Mouse (Mus musculus) neutrophil, adult 5-6 weeks (primary cell): ENCODE results near the gene Tex47. TPM values are rescaled to one million over a fixed set of nuclear protein-coding genes. Genes with fewer than 3 reads are reported as not detected.

Experiments used
- ATAC-seq: fragments of 151-379, 151-347 bp; 2 replicates; pipeline ENCODE4 v1.8.0; 2017; ENCODE audit warnings: mild to moderate bottlenecking, moderate TSS enrichment; ENCODE audit not compliant: insufficient number of reproducible peaks, poor library complexity, low FRiP score, severe bottlenecking; ENCODE audit errors: extremely low read depth
- total RNA-seq: library from RNA; stranded (forward); fragments of 200-1000 nt; gene quantifications from 2 replicates; pipeline ENCODE4 v1.2.3, GENCODE M21; 2017

Tex47 gene
- total RNA-seq = not detected in 2 replicates

DNA sequence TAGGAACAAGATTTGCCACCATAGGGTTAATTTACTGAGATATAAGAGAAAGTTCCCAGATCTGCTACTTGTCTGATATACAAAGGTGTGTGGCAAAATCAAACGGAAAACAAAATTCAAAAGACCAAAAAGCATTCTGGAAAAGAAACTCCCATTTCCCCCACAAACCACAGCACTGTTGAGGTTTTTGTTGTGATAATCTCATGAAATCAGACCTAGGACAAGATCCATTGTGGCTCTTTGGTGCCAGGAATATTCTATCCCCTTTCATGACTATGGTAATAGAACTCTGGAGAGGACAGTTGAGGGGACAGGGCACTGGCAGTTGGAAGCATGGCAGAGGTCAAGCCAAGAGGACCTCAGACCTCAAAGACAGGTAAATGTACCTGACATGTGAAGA is at the start of gene Tex47:
TSS of gene Tex47 (plus strand) at position 301 of the 400 bp plus-strand sequence.
- ATAC-seq = no peak

DNA sequence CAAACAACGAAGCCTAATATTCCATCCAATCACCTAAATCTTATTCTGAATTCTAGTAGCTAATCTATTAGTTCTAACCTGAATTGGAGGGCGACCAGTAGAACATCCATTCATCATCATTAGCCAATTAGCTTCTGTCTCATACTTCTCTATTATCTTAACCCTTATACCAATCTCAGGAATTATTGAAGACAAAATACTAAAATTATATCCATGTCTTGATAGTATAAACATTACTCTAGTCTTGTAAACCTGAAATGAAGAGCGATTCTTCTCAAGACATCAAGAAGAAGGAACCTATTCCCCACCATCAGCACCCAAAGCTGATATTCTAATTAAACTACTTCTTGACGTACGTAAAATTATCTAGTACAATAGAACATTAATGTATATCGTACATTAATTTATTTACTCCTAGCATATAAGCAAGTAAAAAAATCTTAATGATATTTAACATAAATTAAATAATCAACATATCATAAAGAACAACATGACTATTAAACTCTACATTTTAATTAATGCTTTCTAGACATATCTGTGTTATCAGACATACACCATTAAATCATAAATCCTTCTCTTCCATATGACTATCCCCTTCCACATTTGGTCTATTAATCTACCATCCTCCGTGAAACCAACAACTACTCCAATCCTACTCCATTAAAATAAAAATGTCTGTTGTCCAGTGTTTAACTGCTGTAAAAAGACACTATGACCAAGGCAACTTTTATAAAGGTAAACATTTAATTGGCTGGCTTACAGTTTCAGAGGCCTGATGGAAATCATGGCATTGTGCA is 27.1 kb upstream of the Tex47 start:
- peak; percentile 99 for ATAC-seq

DNA sequence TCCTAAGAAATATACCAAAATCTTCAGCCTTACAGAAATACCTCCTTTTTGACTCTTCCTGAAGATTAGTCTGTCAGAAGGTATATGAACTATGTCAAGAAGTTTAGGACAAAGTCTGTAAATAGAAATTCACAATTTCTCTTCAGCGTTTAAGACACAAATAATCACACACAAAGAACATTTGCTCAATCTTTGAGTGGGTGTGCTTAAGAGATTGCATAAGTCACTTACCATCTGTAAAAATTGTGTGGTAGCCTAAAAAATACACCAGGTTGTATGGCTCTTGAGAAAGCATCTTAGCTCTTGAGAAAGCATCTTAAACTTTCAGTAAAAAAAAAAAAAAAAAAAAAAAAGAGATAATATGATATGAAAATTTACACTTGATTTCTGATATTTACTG is 19.6 kb upstream of the Tex47 start:
- no peak for ATAC-seq

DNA sequence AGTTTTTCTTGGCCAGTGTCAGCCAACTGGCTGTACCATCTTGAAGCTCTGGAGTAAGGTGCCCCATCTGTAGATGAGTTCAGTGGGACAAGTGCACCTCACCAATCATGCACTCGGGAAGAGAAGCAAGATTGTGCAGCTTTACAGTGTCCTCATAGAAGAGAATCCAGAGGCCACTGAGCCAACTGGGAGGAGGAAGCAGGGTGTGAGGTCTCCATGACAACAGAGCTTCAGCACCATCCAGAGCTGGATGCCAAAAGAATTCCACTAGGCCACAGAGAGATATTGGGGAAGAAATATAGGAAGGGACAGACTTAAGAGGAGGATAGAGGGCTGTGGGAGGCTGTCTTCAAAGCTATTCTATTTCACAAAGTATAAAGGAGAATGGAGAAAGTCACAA is 950 bp upstream of the Tex47 start:
- no peak for ATAC-seq

DNA sequence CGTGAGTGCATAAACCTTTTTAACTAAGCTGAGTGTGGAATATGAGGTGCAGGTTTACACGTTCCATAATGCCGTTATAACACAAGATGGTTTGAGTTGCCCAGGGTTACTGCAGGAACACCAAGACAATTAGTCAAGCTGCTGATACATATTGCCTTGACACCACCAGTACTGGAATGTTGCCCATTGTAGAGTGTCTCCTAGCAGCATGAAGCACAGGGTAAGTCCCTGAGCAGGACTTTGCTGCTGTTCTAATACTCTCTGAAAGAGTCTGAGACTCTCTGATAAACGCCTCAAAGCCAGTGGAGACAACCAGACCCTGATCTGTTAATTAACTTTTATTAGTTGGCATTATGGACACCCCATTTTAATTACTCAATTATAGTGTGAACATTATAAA is 21.7 kb downstream of the Tex47 start:
- ATAC-seq = no peak

DNA sequence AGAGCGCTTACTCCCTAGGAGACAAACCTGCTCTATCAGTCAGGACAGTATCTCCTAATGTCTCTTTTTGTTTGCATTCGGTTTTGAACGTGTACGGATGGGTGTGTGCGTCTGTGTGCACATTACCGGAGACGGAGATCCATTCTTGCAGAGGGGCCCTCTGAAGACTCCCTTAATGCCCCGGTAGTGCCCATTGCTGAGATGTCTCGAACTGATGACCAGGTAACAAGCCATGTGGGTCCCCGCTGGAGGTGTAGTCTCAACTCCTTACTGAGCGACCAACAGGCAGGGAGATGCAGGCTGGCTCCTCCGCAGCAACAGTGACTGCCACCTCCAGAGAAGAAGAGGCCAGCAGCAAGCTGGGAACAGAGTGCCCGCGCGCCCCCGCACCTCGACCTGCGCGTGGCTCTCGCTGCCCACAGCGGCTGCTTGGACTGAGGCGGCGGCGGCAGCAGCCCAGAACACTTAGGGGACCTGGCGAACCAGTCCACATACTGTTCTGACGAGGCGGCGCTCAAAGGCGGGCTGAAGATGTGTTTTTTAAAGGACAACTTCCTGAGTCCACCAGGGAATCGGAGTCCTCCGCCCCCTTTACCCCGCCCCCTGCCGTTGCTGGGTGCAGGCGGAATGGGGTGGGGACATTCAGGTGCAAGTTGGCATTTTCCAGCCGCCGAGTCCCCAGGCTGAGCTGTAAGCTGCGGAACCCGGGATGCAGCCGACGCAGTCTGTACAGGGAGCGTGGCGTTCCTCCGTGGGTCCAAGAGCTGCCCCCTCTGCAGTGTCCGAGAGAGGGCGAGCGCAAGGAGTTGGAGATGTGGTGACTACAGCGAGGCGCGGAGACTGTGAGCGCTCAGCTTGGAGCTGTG is 40.5 kb downstream of the Tex47 start, which contains the start of gene Zfp804b:
TSS of gene Zfp804b (minus strand) at position 612 of the 866 bp plus-strand sequence.
- ATAC-seq = no peak

DNA sequence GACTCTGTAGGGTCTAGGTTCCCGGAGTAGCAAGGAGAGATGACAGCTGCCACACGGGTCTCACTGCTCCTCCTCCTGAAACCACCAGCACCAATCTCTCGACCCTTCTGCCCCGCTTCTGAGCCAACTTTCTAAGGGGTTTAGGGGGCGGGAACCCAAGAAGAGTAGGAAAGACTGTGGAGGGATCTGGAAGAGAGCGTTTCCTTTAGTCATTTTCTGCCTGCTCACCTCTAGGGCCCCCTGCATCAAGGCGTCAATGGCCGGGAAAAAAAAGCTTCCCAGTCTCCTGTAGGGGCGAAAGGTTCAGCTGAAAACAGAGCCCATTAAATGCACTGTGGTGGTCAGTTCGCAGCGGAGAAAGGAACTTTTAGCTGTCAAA is 41.1 kb downstream of the Tex47 start:
- no peak for ATAC-seq

Other genes starting within 250 kb of the Tex47 start
- gene Zfp804b, start 40.6 kb downstream of the Tex47 start, total RNA-seq = not detected in 2 replicates